20 mouse cellular contexts compared by ENCODE assay signal in genomic region chr7:130148906-130149305, GRCm38 (mm10).
DNase-seq lines count a peak whose midpoint lies in the region; ATAC-seq lines count a peak whose summit lies in the region.
"Had no signal": no experiment of that assay in that cellular context is flagged by ENCODE, and none has a peak within 500 bp of the region (broad histone marks: within the 10 kb centered on the region; RNA-seq: fewer than 3 reads in every experiment).

No protein-coding gene starts in this region.

- ATAC-seq in heart, embryonic 11.5 days (replicated peaks; ENCODE audit: insufficient number of reproducible peaks, low FRiP score, low TSS enrichment): no peak
- ATAC-seq in heart, embryonic 15.5 days (replicated peaks; ENCODE audit: insufficient number of reproducible peaks, insufficient read depth, low FRiP score, low read depth): no peak
- ATAC-seq: CD4-positive, CD25-positive, alpha-beta regulatory T cell, adult 4 months; forebrain, embryonic 15.5 days; hindbrain, postnatal 0 days; inflammation-experienced regulatory T-cells, adult 6 months had no signal

- no peaks in the 10 kb centered on the region for H3K9me3 ChIP-seq in heart, embryonic 11.5 days (replicated peaks; ENCODE audit: control insufficient read depth, low read length)
- no peaks in the 10 kb centered on the region for H3K9me3 ChIP-seq in heart, embryonic 15.5 days (replicated peaks)
- H3K9me3 ChIP-seq: forebrain, embryonic 10.5 days; forebrain, embryonic 15.5 days had no signal

- 35% methylated on average over 5 of the region's 5 CpGs for WGBS in heart, embryonic 11.5 days (ENCODE audit: insufficient replicate concordance)
- 37% methylated on average over 5 of the region's 5 CpGs for WGBS in heart, embryonic 15.5 days
- WGBS in large intestine, adult 2 months: 40% methylated on average over 5 of the region's 5 CpGs

- DNase-seq in heart, adult 8-10 months (ENCODE audit: low spot score): no peak
- DNase-seq in heart, adult 9 months (ENCODE audit: low spot score in 2 of 2): no peak
- DNase-seq in large intestine, adult 2 months (ENCODE audit: low read depth, low spot score): peak; percentile 27
- DNase-seq in left cerebral cortex, postnatal 4 days: no peak
- DNase-seq: adrenal gland, adult 2 months; adrenal gland, postnatal 25 days; cerebellum, adult 18-20 months; cerebellum, adult 9-10 months; cerebellum, postnatal 14 days; gastrocnemius, postnatal 25 days; kidney, adult 18-20 months; kidney, adult 9 months had no signal

- peaks cover 20% of the 10 kb centered on the region for H3K4me1 ChIP-seq in heart, embryonic 11.5 days (ENCODE audit: control insufficient read depth, insufficient read depth, low read length)
- H3K4me1 ChIP-seq in heart, embryonic 15.5 days (replicated peaks): peaks cover 13% of the 10 kb centered on the region
- H3K4me1 ChIP-seq: forebrain, embryonic 10.5 days; forebrain, embryonic 15.5 days had no signal

- H3K4me2 ChIP-seq in heart, embryonic 11.5 days: 0 out of 2 replicates have a peak overlapping the region, but pooled peaks have one; percentile 15
- no peak overlapping the region for H3K4me2 ChIP-seq in heart, embryonic 15.5 days
- H3K4me2 ChIP-seq: forebrain, embryonic 15.5 days; hindbrain, embryonic 14.5 days had no signal

- H3K36me3 ChIP-seq in heart, embryonic 11.5 days (ENCODE audit: control insufficient read depth, insufficient read depth, low read length): no peaks in the 10 kb centered on the region
- H3K36me3 ChIP-seq in heart, embryonic 15.5 days: no peaks in the 10 kb centered on the region
- H3K36me3 ChIP-seq: forebrain, embryonic 10.5 days; forebrain, embryonic 15.5 days had no signal

- no peak overlapping the region for H3K27ac ChIP-seq in heart, embryonic 11.5 days (ENCODE audit: low read depth, low read length)
- H3K27ac ChIP-seq in heart, embryonic 15.5 days: 0 out of 2 replicates have a peak overlapping the region, but pooled peaks have one; percentile 13
- H3K27ac ChIP-seq: forebrain, embryonic 10.5 days; forebrain, embryonic 15.5 days; hindbrain, embryonic 14.5 days; hindbrain, postnatal 0 days had no signal

- H3K4me3 ChIP-seq in heart, embryonic 11.5 days (ENCODE audit: low read depth, low read length): no peak overlapping the region
- no peak overlapping the region for H3K4me3 ChIP-seq in heart, embryonic 15.5 days
- H3K4me3 ChIP-seq: forebrain, embryonic 10.5 days; forebrain, embryonic 15.5 days had no signal

- H3K9ac ChIP-seq in heart, embryonic 11.5 days (ENCODE audit: low read depth, low read length): no peak overlapping the region
- H3K9ac ChIP-seq in heart, embryonic 15.5 days: no peak overlapping the region
- H3K9ac ChIP-seq: forebrain, embryonic 15.5 days; hindbrain, embryonic 14.5 days had no signal

- no peaks in the 10 kb centered on the region for H3K27me3 ChIP-seq in heart, embryonic 11.5 days (ENCODE audit: control insufficient read depth, insufficient read depth, low read length)
- H3K27me3 ChIP-seq in heart, embryonic 15.5 days: no peaks in the 10 kb centered on the region
- H3K27me3 ChIP-seq: forebrain, embryonic 15.5 days had no signal

- intact Hi-C loops in left cerebral cortex, postnatal 4 days (cut with DNase I): no loop called here
